Mouse (Mus musculus) frontal cortex, adult (tissue): ENCODE data around the gene Colgalt2.

Experiments used
- ATAC-seq: cut with Nextera tagmentation; 2 replicates; pipeline ENCODE4 v1.9.2; 2017; ENCODE audit warnings: mild to moderate bottlenecking, moderate library complexity, mixed read lengths; ENCODE audit not compliant: low TSS enrichment

The Colgalt2 gene

DNA sequence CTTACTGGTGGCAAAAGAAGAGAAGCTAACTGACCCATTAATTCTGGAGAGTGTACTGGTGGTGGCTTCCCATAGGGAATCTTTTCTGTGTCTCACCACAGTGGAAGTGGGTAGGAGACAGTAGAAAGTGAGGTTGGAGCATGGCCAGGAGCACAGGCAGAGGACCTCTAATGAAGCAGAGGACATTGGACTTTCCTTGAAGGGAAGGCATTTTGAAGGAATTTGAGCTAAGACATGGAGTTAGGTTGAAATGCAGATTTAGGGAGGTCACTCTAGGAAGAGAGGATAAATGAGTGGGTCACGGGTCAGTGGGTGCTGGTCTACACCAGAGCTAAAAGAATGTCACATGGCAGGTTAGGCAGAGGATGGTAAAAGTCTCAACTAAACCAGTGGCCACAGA, 91.2 kb downstream of the Colgalt2 start:
- ATAC-seq = no peak

DNA sequence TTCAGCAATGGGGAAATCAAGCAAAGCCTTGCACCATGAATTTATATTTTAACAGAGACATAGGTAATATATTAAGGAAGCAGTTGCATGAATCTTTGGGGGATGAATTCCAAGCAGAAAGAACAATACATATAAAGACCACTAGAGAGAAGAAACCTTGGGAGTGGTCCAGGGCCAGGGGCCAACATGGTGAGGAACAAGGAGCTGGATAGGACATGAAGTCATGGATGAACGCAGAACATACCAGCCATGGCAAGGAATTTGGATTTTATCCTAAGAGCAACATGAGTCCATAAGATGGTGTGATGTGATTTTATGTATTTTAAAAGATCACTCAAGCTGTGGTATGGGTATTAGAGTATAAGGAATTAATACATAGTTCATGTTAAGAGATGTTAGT, 92.6 kb downstream of the Colgalt2 start:
- ATAC-seq = no peak

DNA sequence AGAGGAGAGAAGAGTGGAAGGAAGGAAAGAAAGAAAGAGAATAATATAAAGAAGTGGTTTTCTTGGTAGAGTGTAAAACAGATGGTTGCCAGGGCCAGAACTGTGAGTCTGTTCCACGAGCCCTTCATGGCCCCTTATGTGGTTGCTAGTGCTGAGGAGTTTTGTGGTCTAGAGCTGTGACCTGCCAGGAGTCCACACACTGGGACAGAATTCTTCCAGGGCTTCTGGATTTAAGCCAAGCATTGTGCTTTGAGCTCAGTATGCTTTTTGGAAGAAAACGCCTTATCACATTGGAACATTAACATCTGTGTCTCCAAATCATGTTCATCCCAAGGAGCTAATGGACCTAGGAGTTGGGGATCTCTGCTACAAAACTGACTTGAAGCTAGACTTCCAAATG, 97.2 kb downstream of the Colgalt2 start:
- ATAC-seq = no peak

DNA sequence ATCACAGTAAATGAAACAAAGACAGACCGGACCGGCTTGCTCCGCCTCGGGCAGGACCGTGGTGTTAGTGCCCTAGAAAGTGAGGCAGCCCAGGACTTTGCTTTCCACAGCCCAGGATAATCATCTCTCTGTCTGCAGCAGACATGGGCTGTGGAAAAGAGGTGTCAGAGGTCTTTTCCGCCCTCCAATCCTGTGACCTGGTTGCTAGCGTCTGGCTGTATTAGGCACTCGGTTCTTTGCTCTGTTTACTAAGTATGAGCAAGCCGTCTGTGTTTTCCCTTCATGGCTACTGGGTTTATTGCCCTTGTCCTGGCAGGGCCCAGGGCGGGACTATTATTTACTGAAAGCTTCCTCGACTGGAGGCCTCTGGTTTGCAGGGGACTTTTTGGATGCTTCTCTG, 98.0 kb downstream of the Colgalt2 start:
- no peak for ATAC-seq

DNA sequence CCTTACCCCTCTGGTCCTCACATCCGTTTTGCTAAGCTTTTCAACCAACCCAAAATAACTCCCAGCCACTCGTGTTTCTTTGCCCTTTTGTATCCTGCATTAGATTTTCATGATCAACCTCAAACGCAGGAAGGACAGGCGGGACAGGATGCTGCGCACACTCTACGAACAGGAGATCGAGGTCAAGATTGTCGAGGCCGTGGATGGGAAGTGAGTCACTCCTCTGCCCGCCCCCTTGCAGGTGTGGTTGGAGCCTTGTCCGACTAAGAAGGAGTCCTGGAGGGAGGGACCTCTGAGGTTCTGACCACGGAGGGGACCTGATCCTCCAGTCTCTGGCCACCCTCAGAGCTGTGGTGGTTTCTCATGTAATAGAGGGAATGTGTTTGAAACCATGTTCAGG, 100.2 kb downstream of the Colgalt2 start:
- ATAC-seq = no peak

DNA sequence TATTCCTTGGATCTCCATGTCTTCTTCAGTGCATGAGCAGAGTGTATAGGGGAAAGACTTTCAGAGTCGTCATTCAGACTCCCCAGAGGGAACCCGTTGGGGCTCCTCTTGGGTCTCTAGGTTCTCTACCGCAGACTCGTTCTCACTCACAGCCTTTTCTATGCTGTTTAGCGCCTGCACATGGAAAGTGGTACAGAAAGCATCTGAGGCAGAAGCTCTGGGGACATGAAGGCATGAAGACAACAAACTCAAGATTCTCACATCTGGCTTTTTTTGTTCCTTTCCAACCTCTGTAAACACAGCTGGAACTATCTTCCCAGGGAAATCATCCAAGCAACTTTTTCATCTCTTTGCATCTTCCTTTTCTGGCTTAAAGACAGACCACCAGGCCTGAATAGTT, 106.5 kb downstream of the Colgalt2 start:
- no peak for ATAC-seq

DNA sequence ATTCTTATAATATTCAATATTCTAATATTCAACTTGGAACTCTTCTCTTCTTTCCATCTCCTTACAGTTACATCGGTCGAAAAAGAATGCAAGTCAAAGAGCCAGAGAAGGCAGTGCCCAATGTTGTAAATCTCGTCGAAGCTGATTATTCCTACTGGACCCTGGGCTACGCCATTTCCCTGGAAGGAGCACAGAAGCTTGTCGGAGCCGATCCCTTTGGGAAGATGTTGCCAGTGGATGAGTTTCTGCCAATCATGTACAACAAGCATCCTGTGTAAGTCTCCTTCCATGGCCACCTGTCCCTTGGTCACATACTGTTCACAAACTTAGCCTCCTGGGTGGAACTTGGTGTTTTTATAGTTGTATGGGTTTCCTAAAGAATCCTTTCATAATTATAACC, 107.1 kb downstream of the Colgalt2 start:
- ATAC-seq = no peak

DNA sequence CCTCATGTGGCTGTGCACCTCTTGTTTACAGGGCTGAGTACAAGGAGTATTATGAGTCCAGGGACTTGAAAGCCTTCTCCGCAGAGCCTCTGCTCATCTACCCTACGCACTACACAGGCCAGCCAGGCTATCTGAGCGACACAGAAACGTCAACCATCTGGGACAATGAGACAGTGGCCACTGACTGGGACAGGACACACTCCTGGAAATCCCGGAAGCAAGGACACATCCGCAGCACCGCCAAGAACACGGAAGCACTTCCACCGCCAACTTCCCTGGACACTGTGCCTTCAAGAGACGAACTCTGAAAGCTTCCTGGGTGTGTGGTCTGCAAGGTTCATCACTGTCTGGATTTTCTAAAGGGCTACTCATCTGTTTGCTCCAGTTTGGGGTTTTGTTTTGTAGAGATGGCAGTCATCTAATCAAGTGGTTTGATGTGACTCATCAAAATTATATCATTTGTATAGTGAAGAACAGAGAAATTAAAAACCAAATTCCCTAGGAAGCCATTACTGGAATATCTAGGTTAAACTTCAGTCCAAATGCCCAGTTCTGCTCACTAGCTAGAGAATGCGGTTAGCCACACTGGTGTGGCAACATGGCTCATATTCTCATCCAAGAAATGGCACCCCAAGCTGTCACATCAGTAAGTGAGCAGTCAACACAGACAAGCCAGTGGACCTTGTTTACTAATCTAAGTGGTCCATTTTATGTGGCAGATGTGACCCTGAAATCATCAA, 109.0 kb downstream of the Colgalt2 start:
- ATAC-seq = no peak

GRCm38 (mm10) chr1:152511237-152511636, 111.6 kb downstream of the Colgalt2 start:
- ATAC-seq = peak; percentile 55; the same call in 1 of the 2 replicates

DNA sequence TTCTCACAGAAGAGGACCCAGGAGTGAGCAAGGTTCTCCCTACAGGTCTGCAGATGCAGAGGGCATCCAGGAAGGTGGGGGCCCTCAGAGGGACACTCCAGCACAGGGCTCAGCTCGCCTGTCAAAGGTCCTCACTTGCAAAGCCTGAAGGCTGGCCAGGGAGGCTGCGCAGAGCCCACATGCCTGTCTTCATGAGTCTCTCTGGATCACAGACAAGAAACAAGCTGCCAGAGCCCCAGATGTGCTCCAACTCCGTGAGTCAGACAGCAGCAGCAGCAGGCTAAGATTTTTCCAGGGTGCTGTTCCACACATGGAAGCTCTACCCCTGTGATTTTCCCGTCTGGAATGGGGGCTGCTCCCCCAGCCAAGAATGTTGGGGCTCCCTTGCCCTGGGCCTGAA, 114.6 kb downstream of the Colgalt2 start:
- peak; percentile 73 for ATAC-seq

DNA sequence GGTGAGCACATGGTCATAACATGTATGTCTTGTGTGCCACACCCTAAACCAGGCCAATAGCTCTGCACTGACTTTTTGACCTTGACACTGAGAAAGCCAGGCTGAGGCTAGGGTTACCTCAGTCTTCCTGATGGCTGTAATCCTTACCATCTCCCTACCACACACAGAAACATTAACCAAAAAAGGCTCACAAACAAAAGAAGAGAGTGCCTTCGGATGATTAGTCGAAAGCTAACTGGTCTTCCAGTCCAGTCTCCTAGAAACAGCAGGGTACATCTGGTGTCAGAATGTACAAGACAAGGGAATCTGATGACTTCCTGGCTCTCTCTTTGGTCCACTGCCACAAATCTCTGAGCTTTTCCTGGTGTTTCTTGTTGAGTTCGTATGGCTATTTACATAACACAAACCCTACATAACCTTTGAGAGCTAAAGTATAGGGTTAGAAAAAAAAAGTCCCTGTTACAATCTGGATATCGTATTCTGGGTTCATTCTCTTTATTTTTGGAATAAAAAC, 117.5 kb downstream of the Colgalt2 start:
- no peak for ATAC-seq

DNA sequence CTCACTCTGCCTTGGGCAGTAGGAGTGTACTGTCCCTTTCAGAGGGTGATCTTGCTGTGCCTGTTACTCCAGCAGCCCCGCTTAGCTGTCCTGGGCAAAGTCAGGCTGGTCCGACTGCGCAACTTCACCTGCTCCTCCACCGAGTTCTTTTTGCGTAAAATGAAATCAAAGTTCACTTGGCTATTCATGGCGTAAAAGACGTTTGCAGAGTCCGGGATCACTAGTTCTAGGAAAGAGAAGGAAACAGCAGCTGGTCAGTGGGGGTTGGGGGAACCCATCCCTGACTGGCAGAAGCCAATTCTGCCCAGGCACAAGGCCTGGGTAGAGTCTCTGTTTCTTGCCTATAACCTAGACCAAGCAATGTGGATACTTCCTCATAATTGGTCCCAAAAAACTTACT, 119.3 kb downstream of the Colgalt2 start:
- no peak for ATAC-seq

GRCm38 (mm10) chr1:152520798-152521575, 121.4 kb downstream of the Colgalt2 start:
- ATAC-seq = no peak

DNA sequence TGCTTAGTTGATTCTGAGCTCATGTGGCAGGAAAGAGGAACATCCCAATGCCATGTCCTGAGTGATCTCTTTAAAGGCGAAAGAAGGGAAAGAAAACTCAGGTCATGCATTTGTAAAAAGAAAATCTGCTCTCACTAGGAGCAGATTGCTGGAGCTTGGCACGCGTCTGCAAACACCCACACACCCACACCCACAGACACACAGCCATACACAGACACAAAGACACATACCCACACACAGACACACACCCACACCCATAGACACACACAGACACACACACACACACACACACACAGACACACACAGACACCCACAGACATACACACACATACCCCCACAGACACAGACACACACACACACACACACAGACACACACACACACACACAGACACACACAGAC, 122.6 kb downstream of the Colgalt2 start:
- ATAC-seq = 0 out of 2 replicates have a peak, but pooled peaks have one; percentile 14

GRCm38 (mm10) chr1:152523292-152523691, 123.7 kb downstream of the Colgalt2 start:
- ATAC-seq = no peak

DNA sequence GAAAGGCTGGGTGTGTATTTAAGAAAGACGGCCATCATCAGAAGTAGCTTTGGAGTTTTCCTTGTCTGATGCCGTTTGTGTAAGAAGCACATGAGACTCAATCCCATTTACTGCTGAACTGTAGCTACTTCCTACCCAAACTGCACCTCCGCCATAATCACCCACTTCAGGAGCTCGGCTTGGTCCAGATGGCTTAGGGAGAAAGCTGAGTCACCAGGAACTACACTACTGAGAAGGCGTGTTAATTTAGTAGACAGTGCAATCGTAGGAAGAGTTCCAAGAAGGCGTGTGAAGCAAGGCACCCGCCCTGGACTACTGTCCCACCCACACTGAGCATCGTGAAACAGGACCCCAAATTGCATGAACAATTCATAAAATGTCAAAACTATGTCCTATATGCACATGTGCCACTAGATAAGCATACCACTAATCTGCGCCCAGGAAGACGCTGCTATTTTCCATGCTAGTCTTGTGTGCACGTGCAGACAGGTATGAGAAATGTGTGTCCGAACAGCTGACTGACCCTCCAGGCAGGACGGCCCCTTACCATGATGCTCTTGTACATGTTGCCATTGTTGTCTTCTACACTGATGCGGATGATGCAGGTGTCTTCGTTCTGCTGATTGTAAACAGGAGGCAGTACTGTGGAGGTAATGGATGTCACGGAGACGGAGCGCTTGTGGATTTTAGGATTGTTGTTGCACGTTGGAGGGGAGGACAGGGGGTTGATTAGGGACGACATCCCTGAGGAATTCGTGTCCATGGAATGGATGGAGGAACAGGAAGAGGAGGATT, 124.7 kb downstream of the Colgalt2 start:
- peak; percentile 76 for ATAC-seq

DNA sequence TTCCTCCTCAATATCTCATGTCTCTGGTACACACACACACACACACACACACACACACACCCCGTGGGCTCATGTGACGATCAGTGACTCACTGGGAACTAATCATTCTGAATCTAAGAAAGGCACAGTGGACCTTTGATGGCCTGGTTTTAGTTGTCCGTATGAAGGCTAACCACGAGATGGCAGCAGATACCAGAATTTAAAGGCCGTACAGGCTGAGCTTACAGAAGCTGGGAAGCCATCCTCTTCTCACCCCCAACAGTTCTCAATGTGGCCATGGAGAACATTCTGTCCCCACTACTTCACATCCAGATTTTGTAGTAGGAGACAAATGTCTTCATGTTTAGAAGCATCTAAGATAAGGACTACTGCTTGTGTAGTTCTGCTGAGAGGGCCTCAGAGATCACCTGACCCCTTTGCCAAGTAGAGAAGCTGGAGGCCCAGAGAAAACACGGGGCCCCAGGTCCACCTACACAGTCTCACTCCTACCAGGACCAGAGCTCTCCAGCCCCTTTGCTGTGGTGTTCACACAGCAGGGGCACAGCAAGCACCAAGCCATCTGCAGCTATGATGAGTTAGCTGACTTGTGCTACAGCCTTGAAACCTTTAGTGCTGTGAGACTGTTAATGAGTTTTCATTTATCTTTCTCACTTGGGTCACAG, 125.5 kb downstream of the Colgalt2 start:
- peak; percentile 72 for ATAC-seq

- ATAC-seq = no peak
Observed at GRCm38 (mm10) chr1:152526154-152526553, 126.5 kb downstream of the Colgalt2 start.

DNA sequence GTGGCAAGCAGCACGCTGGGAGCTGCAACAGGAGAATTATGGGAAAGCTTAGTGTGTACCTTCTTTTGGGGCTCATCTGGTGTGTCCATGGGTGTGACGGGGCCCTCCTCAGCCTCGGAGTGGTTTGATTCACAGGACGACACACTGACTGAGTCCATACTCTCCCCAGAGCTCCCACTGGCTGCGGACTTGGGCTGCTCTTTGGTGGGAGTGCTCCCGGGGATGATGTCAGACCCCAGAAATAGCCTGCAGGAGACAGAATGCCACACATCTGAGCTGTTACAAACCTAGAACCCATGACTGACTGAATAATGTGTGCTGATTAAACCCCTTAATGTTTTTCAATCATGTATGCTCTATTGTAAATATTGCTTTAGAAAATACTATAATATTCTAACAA, 128.6 kb downstream of the Colgalt2 start:
- no peak for ATAC-seq

DNA sequence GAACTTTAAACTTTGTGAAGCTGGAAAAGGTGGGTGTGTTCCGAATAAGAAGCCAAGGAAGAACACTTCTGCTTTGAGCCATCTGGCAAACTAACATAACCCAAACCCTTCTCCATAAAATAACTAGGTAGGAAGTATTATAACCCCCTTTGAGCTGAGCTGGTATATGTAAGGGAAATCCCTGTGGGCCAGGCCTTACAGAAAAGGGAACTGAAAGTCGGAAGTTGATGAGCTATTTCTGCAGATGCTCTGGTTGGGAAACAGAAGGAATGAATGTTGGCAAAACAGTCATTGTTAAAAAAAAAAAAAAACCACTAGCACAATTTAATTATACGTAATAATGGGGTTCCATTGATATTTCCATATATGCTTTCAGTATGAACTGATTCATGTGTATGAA, 129.1 kb downstream of the Colgalt2 start:
- ATAC-seq = no peak

- ATAC-seq = no peak
Observed at GRCm38 (mm10) chr1:152531498-152531897, 131.9 kb downstream of the Colgalt2 start.

GRCm38 (mm10) chr1:152534531-152534930, 134.9 kb downstream of the Colgalt2 start:
- ATAC-seq = no peak
